Mouse (Mus musculus): Measurements from ENCODE around the gene Sorcs1. TPM values are rescaled to one million over a fixed set of nuclear protein-coding genes. Genes with fewer than 3 reads are reported as not detected.

Sorcs1 gene
- polyA plus RNA-seq, 1 experiment from 2014 or later = 16.8 TPM

GRCm38 (mm10) chr19:50476774-50477173, 201.7 kb downstream of the Sorcs1 start:
- WGBS = 73% methylated on average over 6 of the region's 6 CpGs
- DNase-seq (ENCODE audit: low spot score) = no peak
- H3K9me3 ChIP-seq (ENCODE audit: control insufficient read depth, low read length) = no peaks in the 10 kb centered on the region
- H3K27me3 ChIP-seq (ENCODE audit: control insufficient read depth, insufficient read depth, low read length) = no peaks in the 10 kb centered on the region
- H3K27ac ChIP-seq = no peak overlapping the region
- no peak overlapping the region for H3K4me3 ChIP-seq (replicated peaks; ENCODE audit: low read length)
- H3K36me3 ChIP-seq (replicated peaks; ENCODE audit: control insufficient read depth, insufficient read depth) = no peaks in the 10 kb centered on the region
- H3K4me2 ChIP-seq (replicated peaks) = no peak overlapping the region
- no peak overlapping the region for H3K9ac ChIP-seq
- ATAC-seq (ENCODE audit: low FRiP score) = no peak
- no peaks in the 10 kb centered on the region for H3K4me1 ChIP-seq (replicated peaks; ENCODE audit: control insufficient read depth, insufficient read depth, low read length)

- H3K27ac ChIP-seq = no peak overlapping the region
- DNase-seq (ENCODE audit: low spot score) = no peak
- H3K4me1 ChIP-seq (replicated peaks; ENCODE audit: control insufficient read depth, insufficient read depth, low read length) = no peaks in the 10 kb centered on the region
- H3K36me3 ChIP-seq (replicated peaks; ENCODE audit: control insufficient read depth, insufficient read depth) = no peaks in the 10 kb centered on the region
- H3K27me3 ChIP-seq (ENCODE audit: control insufficient read depth, insufficient read depth, low read length) = no peaks in the 10 kb centered on the region
- no peak overlapping the region for H3K9ac ChIP-seq
- 90% methylated on average over 3 of the region's 3 CpGs for WGBS
- no peaks in the 10 kb centered on the region for H3K9me3 ChIP-seq (ENCODE audit: control insufficient read depth, low read length)
- ATAC-seq (ENCODE audit: low FRiP score) = no peak
- no peak overlapping the region for H3K4me3 ChIP-seq (replicated peaks; ENCODE audit: low read length)
- no peak overlapping the region for H3K4me2 ChIP-seq (replicated peaks)
Measured at GRCm38 (mm10) chr19:50468592-50468991, 209.9 kb downstream of the Sorcs1 start.

- Histone ChIP-seq H3K4me3 (replicated peaks; ENCODE audit: low read length) (no peak overlapping the region), H3K4me1 (replicated peaks; ENCODE audit: control insufficient read depth, insufficient read depth, low read length) (no peaks in the 10 kb centered on the region), H3K27ac (no peak overlapping the region), H3K36me3 (replicated peaks; ENCODE audit: control insufficient read depth, insufficient read depth) (no peaks in the 10 kb centered on the region), H3K9ac (no peak overlapping the region), H3K4me2 (replicated peaks) (no peak overlapping the region), H3K9me3 (ENCODE audit: control insufficient read depth, low read length) (no peaks in the 10 kb centered on the region), H3K27me3 (ENCODE audit: control insufficient read depth, insufficient read depth, low read length) (no peaks in the 10 kb centered on the region)
- ATAC-seq (ENCODE audit: low FRiP score) (no peak), DNase-seq (ENCODE audit: low spot score) (no peak)
- WGBS = 82% methylated on average over 6 of the region's 6 CpGs
Measured at GRCm38 (mm10) chr19:50464811-50465210, 213.6 kb downstream of the Sorcs1 start.

- H3K9ac ChIP-seq = no peak overlapping the region
- 89% methylated on average over 5 of the region's 5 CpGs for WGBS
- H3K27me3 ChIP-seq (ENCODE audit: control insufficient read depth, insufficient read depth, low read length) = no peaks in the 10 kb centered on the region
- H3K4me2 ChIP-seq (replicated peaks) = no peak overlapping the region
- DNase-seq (ENCODE audit: low spot score) = no peak
- no peaks in the 10 kb centered on the region for H3K36me3 ChIP-seq (replicated peaks; ENCODE audit: control insufficient read depth, insufficient read depth)
- no peak overlapping the region for H3K4me3 ChIP-seq (replicated peaks; ENCODE audit: low read length)
- no peak for ATAC-seq (ENCODE audit: low FRiP score)
- no peaks in the 10 kb centered on the region for H3K9me3 ChIP-seq (ENCODE audit: control insufficient read depth, low read length)
- H3K4me1 ChIP-seq (replicated peaks; ENCODE audit: control insufficient read depth, insufficient read depth, low read length) = 0 out of 2 replicates have a peak, but pooled peaks cover 5% of the 10 kb centered on the region
- no peak overlapping the region for H3K27ac ChIP-seq
Measured at GRCm38 (mm10) chr19:50458581-50458980, 219.9 kb downstream of the Sorcs1 start.

- H3K36me3 ChIP-seq (replicated peaks; ENCODE audit: control insufficient read depth, insufficient read depth) = no peaks in the 10 kb centered on the region
- H3K4me1 ChIP-seq (replicated peaks; ENCODE audit: control insufficient read depth, insufficient read depth, low read length) = 0 out of 2 replicates have a peak, but pooled peaks cover 5% of the 10 kb centered on the region
- WGBS = 18% methylated on average over 5 of the region's 5 CpGs
- no peak overlapping the region for H3K27ac ChIP-seq
- H3K9ac ChIP-seq = no peak overlapping the region
- no peaks in the 10 kb centered on the region for H3K27me3 ChIP-seq (ENCODE audit: control insufficient read depth, insufficient read depth, low read length)
- no peak overlapping the region for H3K4me3 ChIP-seq (replicated peaks; ENCODE audit: low read length)
- H3K4me2 ChIP-seq (replicated peaks) = no peak overlapping the region
- DNase-seq (ENCODE audit: low spot score) (no peak), ATAC-seq (ENCODE audit: low FRiP score) (no peak)
- H3K9me3 ChIP-seq (ENCODE audit: control insufficient read depth, low read length) = no peaks in the 10 kb centered on the region
Measured at GRCm38 (mm10) chr19:50457275-50457892, 221.1 kb downstream of the Sorcs1 start.

GRCm38 (mm10) chr19:50441099-50441498, 237.3 kb downstream of the Sorcs1 start:
- no peak overlapping the region for H3K9ac ChIP-seq
- H3K4me1 ChIP-seq (replicated peaks; ENCODE audit: control insufficient read depth, insufficient read depth, low read length) = peaks cover 38% of the 10 kb centered on the region
- peak; percentile 51; the same call in 1 of the 2 replicates for ATAC-seq (ENCODE audit: low FRiP score)
- no peaks in the 10 kb centered on the region for H3K9me3 ChIP-seq (ENCODE audit: control insufficient read depth, low read length)
- H3K27me3 ChIP-seq (ENCODE audit: control insufficient read depth, insufficient read depth, low read length) = no peaks in the 10 kb centered on the region
- WGBS = 9% methylated on average over 4 of the region's 4 CpGs
- H3K36me3 ChIP-seq (replicated peaks; ENCODE audit: control insufficient read depth, insufficient read depth) = no peaks in the 10 kb centered on the region
- H3K4me3 ChIP-seq (replicated peaks; ENCODE audit: low read length) = no peak overlapping the region
- peak overlapping the region; percentile 39 for H3K4me2 ChIP-seq (replicated peaks)
- no peak overlapping the region for H3K27ac ChIP-seq
- peak; percentile 48 for DNase-seq (ENCODE audit: low spot score)

DNA sequence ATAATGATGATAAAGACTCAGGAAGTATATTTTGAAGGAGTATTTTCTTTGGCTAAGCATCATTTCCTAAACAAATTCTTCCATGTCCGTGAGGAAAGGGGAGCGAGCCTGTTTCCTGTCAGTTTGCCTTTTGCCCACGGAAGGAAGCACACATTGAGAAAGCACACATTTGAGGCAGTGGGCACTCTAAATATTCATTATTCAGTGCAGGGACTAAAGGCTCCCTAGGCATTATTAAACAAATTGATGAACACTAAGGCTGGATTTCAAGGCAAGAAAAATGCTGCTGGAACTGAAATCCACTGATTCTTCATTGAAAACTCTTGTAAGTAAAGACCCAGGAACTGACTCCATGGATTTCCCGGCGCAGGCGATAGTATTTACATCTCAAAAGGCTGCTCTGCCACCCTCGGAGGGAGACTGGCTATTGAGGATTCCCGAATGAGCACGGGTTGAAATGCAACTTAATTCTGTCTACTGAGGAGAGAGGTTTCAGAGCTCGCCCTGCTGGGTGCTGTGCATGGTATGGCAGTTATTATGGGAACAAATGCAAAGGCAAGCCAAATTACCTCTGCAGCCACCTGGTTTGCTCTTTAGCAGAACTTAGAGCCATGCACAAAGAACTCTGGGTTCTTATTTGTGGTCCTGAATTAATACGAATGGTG, 238.1 kb downstream of the Sorcs1 start:
- ATAC-seq (ENCODE audit: low FRiP score) (peak; percentile 54; the same call in 1 of the 2 replicates), DNase-seq (ENCODE audit: low spot score) (peak; percentile 52)
- H3K27me3 ChIP-seq (ENCODE audit: control insufficient read depth, insufficient read depth, low read length) = no peaks in the 10 kb centered on the region
- 0 out of 2 replicates have a peak overlapping the region, but pooled peaks have one; percentile 6 for H3K4me3 ChIP-seq (replicated peaks; ENCODE audit: low read length)
- H3K27ac ChIP-seq = peak overlapping the region; percentile 51; the same call in 1 of the 2 replicates
- no peak overlapping the region for H3K9ac ChIP-seq
- H3K4me2 ChIP-seq (replicated peaks) = peak overlapping the region; percentile 39
- WGBS = 2% methylated on average over 11 of the region's 11 CpGs
- no peaks in the 10 kb centered on the region for H3K36me3 ChIP-seq (replicated peaks; ENCODE audit: control insufficient read depth, insufficient read depth)
- no peaks in the 10 kb centered on the region for H3K9me3 ChIP-seq (ENCODE audit: control insufficient read depth, low read length)
- H3K4me1 ChIP-seq (replicated peaks; ENCODE audit: control insufficient read depth, insufficient read depth, low read length) = peaks cover 39% of the 10 kb centered on the region

GRCm38 (mm10) chr19:50439464-50439881, 239.0 kb downstream of the Sorcs1 start:
- H3K27ac ChIP-seq = peak overlapping the region; percentile 51; the same call in 1 of the 2 replicates
- H3K36me3 ChIP-seq (replicated peaks; ENCODE audit: control insufficient read depth, insufficient read depth) = no peaks in the 10 kb centered on the region
- 12% methylated on average over 3 of the region's 3 CpGs for WGBS
- 0 out of 2 replicates have a peak overlapping the region, but pooled peaks have one; percentile 39 for H3K4me2 ChIP-seq (replicated peaks)
- H3K27me3 ChIP-seq (ENCODE audit: control insufficient read depth, insufficient read depth, low read length) = no peaks in the 10 kb centered on the region
- no peak overlapping the region for H3K4me3 ChIP-seq (replicated peaks; ENCODE audit: low read length)
- peaks cover 39% of the 10 kb centered on the region for H3K4me1 ChIP-seq (replicated peaks; ENCODE audit: control insufficient read depth, insufficient read depth, low read length)
- no peak overlapping the region for H3K9ac ChIP-seq
- H3K9me3 ChIP-seq (ENCODE audit: control insufficient read depth, low read length) = no peaks in the 10 kb centered on the region
- ATAC-seq (ENCODE audit: low FRiP score) (no peak), DNase-seq (ENCODE audit: low spot score) (no peak)

DNA sequence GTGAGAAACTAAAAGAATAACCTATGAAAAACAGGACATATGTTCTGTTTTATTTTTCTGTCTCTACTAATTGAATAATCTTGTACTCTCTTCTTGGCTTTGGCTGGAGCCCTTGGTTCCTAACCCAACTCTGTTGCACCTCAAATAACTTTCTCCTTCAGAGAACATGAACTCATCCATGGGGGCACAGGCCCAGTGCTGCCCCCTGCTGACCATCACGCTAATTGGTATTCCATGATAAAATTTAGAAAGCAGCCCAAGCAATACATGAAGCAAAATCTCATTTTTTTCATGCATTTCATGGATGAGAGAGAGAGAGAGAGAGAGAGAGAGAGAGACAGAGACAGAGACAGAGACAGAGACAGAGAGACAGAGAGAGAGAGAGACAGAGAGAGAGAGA, 255.5 kb downstream of the Sorcs1 start:
- WGBS = 73% methylated on average over 1 of the region's 1 CpGs

More for the DNA sequence above, 255.5 kb downstream of the Sorcs1 start:
- no peak overlapping the region for H3K4me2 ChIP-seq (replicated peaks)
- no peak for ATAC-seq (ENCODE audit: low FRiP score)
- no peak overlapping the region for H3K9ac ChIP-seq
- H3K4me1 ChIP-seq (replicated peaks; ENCODE audit: control insufficient read depth, insufficient read depth, low read length) = peaks cover 9% of the 10 kb centered on the region
- H3K36me3 ChIP-seq (replicated peaks; ENCODE audit: control insufficient read depth, insufficient read depth) = no peaks in the 10 kb centered on the region
- H3K4me3 ChIP-seq (replicated peaks; ENCODE audit: low read length) = no peak overlapping the region
- H3K9me3 ChIP-seq (ENCODE audit: control insufficient read depth, low read length) = no peaks in the 10 kb centered on the region
- DNase-seq (ENCODE audit: low spot score) = no peak
- no peaks in the 10 kb centered on the region for H3K27me3 ChIP-seq (ENCODE audit: control insufficient read depth, insufficient read depth, low read length)
- H3K27ac ChIP-seq = no peak overlapping the region

All from hindbrain, embryonic 14.5 days (tissue).